Mouse (Mus musculus): ENCODE data around the gene Pip5k1c.

Gene Pip5k1c

DNA sequence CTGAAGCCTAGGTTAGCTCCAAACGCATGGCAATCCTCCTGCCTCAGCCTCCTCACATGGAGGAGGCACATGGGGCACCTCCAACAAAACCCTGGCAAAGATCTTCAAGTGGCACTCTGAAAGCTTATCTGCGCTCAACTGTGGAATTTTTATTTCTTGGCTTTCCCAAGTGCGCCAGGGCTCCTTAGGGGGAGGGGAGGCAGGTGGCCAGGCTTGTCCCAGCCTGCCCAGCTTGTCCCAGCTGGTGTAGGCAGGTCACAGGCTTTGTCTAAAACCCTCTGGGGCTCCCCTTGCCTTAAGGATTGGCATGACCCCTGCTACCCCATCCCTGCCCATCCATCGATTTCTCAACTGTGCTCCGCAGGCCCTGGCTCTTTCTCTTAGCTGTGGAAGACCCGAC, 8.6 kb upstream of the Pip5k1c start:
- DNase-seq (ENCODE audit: low read depth, low spot score), result no peak

DNA sequence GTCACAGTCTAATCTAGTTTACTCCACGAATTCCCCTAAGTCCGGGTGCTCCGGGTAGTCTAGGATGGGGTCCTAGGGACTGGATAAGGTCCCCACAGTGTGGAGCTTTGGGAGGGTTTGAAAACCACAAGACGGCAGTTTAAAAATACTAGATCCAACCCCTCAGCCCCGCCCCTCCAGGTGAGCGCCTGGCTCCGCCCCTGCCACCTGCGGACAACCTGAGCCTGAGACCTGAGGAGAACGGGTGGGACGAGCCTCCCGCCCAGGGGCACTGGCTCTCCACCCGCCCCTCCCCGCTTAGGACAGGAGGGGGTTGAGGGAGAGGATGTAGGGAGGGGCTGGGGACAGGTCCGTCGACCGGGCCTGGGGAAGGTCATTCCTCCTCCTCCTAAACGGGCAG, 8.0 kb upstream of the Pip5k1c start:
- DNase-seq (ENCODE audit: low read depth, low spot score), result no peak

GRCm38 (mm10) chr10:81285694-81286450, 6.9 kb upstream of the Pip5k1c start:
- DNase-seq (ENCODE audit: low read depth, low spot score), result peak; percentile 56

DNA sequence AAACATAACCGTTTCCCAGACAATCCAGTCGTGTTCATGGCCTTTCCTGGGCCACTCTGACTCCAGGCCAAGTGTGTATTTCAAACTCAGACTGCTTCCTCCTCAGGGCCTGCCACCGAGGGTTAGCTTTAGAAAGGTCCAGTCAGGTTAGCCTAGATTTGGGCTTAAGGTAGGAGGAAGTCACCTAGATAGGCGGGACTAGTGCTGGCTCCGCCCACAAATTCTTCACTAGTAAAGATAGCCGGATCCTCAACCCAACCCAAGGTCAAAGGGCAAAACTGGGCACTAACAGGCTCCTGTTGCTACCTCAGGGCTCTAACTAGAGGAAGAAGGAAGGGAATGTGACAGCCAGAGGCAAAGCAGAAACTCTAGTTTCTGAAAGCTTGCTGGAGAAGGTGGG, 6.2 kb upstream of the Pip5k1c start:
- DNase-seq (ENCODE audit: low read depth, low spot score), result no peak

DNA sequence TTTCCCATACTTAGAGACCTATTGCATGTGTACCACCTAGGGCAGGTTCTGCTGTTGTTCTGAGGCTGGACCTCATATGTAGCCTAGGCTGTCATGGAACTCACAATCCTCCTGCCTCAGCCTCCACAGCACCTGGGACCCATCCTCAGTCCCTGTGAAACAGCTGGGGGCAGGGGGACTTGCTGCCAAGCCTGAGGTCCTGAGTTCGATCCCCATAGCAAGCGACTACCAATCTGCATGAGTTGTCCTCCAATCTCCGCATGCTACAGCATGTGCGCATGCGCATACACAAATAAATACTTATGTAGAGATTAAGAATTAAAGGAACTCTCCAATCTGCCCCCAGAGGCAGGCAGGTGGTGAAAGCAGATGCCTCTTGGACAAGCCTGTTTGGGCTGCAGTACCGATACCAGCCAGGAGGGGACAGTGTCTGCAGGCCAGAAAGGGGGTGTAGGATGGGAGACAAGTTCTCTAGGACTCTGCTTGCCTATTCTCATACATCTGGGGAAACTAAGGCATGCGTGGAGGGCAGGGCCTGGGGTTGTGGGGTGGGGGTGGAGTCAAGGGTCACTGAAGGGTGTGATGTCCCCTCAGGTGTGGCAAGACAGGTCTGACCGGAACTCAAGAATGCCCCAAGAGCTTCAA, 5.1 kb upstream of the Pip5k1c start:
- peak; percentile 51 for DNase-seq (ENCODE audit: low read depth, low spot score)

GRCm38 (mm10) chr10:81288601-81289000, 4.2 kb upstream of the Pip5k1c start:
- DNase-seq (ENCODE audit: low read depth, low spot score), result no peak

- DNase-seq (ENCODE audit: low read depth, low spot score), result no peak
Observed at GRCm38 (mm10) chr10:81289278-81289677, 3.5 kb upstream of the Pip5k1c start.

GRCm38 (mm10) chr10:81289811-81290210, 3.0 kb upstream of the Pip5k1c start:
- DNase-seq (ENCODE audit: low read depth, low spot score), result no peak

GRCm38 (mm10) chr10:81290698-81291460, 1.9 kb upstream of the Pip5k1c start:
- DNase-seq (ENCODE audit: low read depth, low spot score), result no peak

DNA sequence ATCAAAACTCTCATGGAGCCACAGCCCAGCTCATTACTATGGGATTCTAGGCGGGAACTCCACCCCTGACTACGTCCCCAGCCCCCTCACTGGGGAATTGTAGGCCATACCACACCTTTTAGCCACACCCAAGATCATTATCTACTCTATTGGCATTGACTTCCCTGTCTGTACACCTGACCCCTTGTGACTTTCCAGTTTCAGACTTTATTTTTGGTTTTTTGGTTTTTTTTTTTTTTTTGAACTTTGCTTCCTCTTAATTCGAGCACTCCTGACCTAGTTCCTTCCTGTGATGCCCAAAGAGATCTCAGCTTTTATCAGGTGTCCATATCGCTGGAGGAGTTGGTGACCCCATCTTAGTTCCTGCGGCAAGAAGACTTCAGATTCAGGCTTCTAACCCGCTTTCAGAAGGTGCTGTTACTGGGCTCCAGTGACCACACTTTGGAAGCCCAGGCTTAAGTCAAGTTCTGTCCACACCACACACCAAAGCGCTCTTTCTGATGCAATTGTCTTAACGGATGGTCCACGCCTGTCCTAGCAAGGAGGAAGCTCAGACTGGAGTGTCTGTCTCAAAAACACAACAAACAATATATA, 1.2 kb upstream of the Pip5k1c start, which contains the start of gene Tjp3:
Gene Tjp3, minus strand, starts transcription at position 71 of the 594 bp plus-strand sequence.
- DNase-seq (ENCODE audit: low read depth, low spot score), result no peak

DNA sequence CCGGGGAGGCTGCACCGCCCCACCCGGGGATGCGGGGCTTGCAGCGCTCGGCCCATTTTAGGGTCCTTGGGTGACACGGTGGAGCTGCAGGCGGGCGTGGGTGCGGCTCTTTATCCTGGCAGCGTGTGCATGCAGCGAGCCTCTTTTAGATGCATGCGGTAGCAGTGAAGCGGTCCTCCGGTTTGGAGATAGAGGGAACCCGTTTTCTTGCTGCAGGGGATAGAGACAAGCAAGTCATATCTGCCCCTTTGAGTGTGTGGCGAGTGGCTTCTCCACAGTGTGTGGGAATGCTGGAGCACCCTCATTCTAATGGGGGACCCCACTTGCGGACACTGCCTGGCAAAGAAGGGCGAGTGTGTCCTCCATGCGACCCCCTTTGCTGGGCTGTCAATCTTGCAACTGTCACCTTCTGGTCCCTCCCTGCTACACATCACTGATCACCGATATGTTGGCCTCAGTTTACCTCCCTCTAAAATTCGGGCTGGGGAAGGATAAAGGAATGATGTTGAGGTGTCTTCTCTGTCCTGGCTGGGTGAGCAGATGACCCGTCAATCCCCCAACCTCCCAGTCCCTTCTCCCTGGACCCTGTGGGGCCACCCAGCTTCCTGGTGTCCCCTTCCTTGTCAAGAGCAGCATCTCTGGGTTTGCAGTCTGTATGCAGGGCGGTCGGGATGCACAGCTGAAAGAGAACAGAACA, 719 bp downstream of the Pip5k1c start:
- DNase-seq (ENCODE audit: low read depth, low spot score), result peak; percentile 35

- no peak for DNase-seq (ENCODE audit: low read depth, low spot score)
Observed at GRCm38 (mm10) chr10:81294442-81294841, 1.7 kb downstream of the Pip5k1c start.

DNA sequence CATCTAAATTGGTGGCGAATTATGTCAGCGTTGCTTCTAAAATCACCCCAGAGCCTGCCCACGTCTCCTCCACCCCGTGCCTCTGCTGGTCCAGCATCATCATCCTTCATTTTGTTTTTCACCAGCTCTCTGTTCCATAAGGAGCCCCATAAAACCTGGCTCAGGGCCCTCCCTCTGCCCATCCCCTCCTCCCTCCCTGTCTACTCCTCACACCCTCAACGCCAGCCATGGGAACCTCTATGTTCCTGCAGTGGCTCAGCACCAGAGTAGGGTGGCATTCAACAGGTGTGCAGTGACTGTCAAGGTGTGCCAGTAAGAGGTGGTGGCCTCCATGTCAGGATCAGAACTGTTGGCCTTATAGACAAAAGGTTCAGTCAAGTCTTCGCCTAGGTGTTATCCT, 2.4 kb downstream of the Pip5k1c start:
- DNase-seq (ENCODE audit: low read depth, low spot score), result no peak

DNA sequence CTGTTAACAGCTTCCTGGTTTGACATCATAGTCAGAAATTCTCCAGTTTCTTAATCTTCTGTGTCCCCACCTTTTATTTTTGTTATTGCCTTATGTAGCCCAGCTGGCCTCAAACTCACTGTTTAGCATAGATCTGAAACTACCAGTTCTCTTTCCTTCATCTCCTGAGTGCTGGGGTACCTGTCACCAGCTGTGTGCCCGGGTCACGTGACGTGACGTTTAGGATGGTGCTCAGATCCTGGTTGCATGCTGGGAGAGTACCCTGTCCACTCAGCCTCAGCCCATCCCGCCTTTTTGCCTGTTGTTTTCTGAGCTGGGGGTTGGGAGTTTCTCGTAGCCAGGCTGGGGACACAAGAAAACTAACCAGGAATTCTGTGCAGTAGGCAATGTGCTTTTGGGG, 4.5 kb downstream of the Pip5k1c start:
- no peak for DNase-seq (ENCODE audit: low read depth, low spot score)

DNA sequence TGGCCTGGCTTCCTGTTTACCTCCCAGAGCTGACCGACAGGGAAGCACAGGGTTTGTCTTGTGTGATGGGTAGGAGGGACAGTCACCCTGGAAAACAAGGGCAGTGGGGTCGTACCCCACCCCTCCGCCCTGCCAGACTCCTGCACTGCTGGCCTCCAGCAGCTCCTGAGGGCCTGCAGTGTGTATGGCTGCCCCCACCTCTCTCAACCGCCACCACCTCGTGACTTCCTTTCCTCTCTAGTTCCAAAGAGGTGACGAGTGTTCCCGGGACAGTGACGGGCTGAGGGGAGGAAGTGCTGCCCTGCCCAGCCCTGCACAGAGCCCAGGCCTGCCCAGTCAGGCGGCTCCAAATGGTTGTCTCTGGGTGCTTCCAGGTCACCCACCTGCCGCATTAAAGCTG, 5.1 kb downstream of the Pip5k1c start:
- DNase-seq (ENCODE audit: low read depth, low spot score), result no peak

DNA sequence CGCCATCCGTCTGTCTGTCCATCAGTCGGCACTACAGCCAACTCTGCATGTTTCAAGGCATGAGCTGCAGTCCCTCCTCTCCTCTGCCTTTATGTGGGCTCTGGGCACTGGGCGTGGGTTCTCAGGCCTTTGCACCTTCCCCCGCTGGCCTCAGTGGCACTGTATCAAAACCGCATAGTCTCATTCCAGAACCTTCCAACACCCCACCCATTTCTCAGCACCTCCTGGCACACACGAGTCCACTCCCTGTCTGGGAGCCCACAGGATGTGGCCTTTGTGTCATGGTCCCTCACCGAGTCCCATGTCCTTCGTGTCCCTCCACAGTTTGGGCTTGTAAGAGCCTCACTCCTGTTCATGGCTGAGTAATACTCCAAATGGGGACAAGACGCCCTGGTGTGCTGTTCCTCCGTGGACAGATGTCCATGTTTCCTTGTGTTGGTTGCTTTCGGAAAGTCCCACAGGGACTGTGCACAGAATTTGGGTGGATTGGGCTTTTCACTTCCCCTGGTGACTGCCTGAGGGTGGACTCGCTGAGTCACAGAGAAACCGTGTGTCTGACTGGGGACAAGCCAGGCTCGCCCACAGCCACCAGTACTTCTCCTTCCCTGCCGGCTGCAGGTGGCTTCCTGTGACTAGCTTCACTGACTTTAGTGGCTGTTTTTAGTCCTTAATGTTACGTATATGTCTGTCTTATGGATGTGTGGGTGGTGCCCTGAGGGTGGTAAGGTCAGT, 5.8 kb downstream of the Pip5k1c start:
- DNase-seq (ENCODE audit: low read depth, low spot score), result no peak

DNA sequence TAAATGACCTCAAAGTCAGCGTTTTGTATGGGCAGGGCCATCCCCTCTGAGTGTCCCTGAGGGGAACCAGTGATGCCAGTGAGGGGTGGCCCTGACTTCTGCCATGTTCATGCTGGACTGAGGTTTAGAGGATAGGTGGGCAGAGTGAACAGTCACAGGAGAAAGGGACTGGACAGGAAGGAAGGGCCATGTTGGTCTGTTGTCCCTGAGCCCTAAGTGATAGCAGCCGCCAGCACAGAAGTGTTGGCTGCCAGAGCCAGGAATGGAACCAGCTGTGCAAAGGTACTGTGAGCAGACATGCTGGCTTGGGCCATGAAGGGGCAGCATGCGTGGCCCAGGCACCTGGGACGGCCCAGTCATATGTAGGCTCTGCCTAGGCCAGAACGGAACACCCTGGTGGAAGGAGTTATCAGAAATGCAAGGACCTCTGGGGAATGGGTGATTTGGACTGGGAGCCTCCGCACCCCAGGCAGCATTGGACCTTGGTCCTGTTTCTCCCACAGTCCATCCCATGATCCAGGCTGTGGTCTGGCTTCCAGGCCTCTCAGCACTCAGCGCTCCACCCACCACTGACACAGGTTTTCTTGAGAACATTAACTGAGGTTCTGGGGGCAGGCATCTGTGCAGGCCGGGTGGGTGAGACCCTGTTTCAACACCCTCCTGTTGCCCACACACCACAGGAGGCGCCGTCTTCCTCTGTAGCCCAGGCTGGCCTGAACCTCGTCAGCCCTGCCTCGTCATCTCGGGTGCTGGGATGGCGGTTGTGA, 7.0 kb downstream of the Pip5k1c start:
- DNase-seq (ENCODE audit: low read depth, low spot score), result no peak

GRCm38 (mm10) chr10:81300352-81300907, 7.7 kb downstream of the Pip5k1c start:
- DNase-seq (ENCODE audit: low read depth, low spot score), result no peak

- DNase-seq (ENCODE audit: low read depth, low spot score), result no peak
Observed at GRCm38 (mm10) chr10:81301321-81301720, 8.6 kb downstream of the Pip5k1c start.

DNA sequence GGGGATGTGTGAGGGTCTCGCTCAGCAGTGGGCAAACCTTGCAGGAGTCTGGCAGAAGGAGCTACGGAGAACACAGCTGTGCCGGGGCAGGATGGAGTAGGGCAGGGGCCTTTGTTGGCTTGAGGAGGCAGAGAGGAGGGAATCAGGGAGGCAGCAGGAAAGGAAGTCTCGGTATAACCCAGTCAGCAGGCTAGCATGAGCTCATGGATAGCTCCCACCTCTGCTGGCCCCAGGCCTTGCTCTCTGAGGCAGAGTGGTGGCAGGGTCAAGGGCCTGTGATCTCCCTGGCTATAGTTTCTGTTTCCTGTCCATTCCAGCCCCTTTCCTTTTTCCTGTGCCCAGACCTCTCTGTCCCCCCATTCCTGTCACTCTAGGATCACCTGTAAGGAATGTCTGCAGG, 9.5 kb downstream of the Pip5k1c start:
- no peak for DNase-seq (ENCODE audit: low read depth, low spot score)
